Mouse (Mus musculus) megakaryocyte, embryonic 14.5 days (primary cell): ENCODE data around the gene Teddm2. TPM values are rescaled to one million over a fixed set of nuclear protein-coding genes. Genes with fewer than 3 reads are reported as not detected.

Experiments
- H3K27me3 ChIP-seq: replicated peaks from 2 replicates; pipeline ENCODE3; 2012; ENCODE audit warnings: inconsistent platforms
- H3K36me3 ChIP-seq: replicated peaks from 2 replicates; pipeline ENCODE3; 2012; ENCODE audit warnings: low read length, inconsistent platforms, mixed read lengths
- H3K4me1 ChIP-seq: 2 replicates; pipeline ENCODE4 v1.6.1; 2012; ENCODE audit warnings: inconsistent platforms
- H3K4me3 ChIP-seq: replicated peaks from 2 replicates; pipeline ENCODE3; 2012; ENCODE audit warnings: moderate library complexity, mild to moderate bottlenecking, inconsistent platforms
- H3K9me3 ChIP-seq: 2 replicates; pipeline ENCODE4 v1.6.1; 2012; ENCODE audit warnings: inconsistent platforms
- FLI1 ChIP-seq: IDR thresholded peaks from 2 replicates; pipeline ENCODE4 v1.6.1; 2012; ENCODE audit warnings: low read length, inconsistent platforms, mixed read lengths
- GATA1 ChIP-seq: IDR thresholded peaks from 3 replicates; pipeline ENCODE4 v1.6.1; 2012; ENCODE audit warnings: mixed read lengths, low read length, inconsistent platforms, borderline replicate concordance
- polyA plus RNA-seq: library from polyadenylated mRNA; stranded (reverse); fragments of >175 nt; gene quantifications from 2 replicates; pipeline ENCODE4 v1.2.3, GENCODE M21; 2012; ENCODE audit warnings: low replicate concordance; ENCODE audit not compliant: insufficient read depth

Teddm2 gene
- polyA plus RNA-seq, 1 experiment: 0.59 TPM

GRCm38 (mm10) chr1:153846420-153846819 is 53.6 kb downstream of the Teddm2 start:
- TF ChIP-seq FLI1: no peak
- TF ChIP-seq GATA1: no peak
- no peaks in the 10 kb centered on the region for H3K36me3 ChIP-seq
- peaks cover 4% of the 10 kb centered on the region for H3K27me3 ChIP-seq
- no peak overlapping the region for H3K4me3 ChIP-seq
- peaks cover 5% of the 10 kb centered on the region; the same call in 1 of the 2 replicates for H3K4me1 ChIP-seq
- no peaks in the 10 kb centered on the region for H3K9me3 ChIP-seq

GRCm38 (mm10) chr1:153844042-153844441 is 56.0 kb downstream of the Teddm2 start, which contains the start of gene Rgsl1:
Gene Rgsl1, minus strand, starts transcription at chr1:153844142.
- no peaks in the 10 kb centered on the region for H3K36me3 ChIP-seq
- H3K4me1 ChIP-seq: peaks cover 5% of the 10 kb centered on the region; the same call in 1 of the 2 replicates
- TF ChIP-seq FLI1 (no peak), GATA1 (no peak)
- peaks cover 3% of the 10 kb centered on the region; the same call in 1 of the 2 replicates for H3K9me3 ChIP-seq
- H3K27me3 ChIP-seq: peaks cover 2% of the 10 kb centered on the region
- no peak within 1 kb of the TSS for H3K4me3 ChIP-seq

DNA sequence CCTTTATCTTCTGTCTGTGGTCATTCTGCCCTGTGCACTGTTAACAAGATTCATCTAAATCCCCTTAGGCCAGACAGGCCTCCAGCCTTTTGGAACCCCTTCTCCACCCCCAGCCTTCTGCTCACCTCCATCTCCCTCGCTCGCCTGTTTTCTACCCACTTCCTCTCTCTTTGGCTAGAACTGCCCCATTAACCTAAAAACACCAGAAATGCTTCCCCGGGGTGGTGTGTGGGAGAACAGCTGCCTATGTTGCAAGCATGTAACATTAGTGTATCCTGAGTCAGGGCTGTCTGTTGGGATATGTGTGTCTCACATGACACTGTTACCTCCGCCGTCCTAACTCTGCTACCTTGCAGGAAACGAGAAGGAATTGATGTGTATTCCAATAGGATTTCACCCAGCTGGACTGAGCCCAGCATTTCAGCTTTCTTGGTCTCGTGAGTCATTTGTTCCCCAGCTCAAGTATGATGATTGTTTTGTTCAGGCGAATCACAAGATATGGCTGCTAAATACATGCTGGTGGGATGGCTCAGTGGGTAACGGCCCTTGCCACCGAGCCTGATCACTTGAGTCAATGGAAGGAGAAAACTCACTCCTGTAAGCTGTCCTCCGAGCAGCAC is 57.8 kb downstream of the Teddm2 start:
- H3K27me3 ChIP-seq: no peaks in the 10 kb centered on the region
- peaks cover 3% of the 10 kb centered on the region; the same call in 1 of the 2 replicates for H3K9me3 ChIP-seq
- no peaks in the 10 kb centered on the region for H3K36me3 ChIP-seq
- TF ChIP-seq FLI1 (no peak), GATA1 (no peak)
- H3K4me1 ChIP-seq: peaks cover 5% of the 10 kb centered on the region; the same call in 1 of the 2 replicates
- H3K4me3 ChIP-seq: no peak overlapping the region

DNA sequence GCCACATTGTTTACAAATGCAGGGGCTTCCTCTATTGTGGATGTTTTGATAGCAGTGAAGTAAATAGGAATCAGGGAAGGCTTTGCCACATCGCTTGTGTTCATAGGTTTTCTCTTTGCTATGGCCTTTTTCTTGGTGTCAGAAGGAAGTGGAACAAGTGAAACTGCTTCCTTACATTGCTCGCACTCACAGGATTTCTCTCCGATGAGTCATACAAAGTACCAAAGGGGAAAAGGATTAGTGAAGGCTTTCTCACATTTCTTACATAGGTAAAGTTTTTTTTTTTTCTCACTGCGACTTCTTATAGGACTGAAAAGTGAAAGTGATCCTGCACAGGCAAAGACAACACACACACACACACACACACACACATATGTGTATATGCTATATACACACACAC is 64.0 kb downstream of the Teddm2 start:
- TF ChIP-seq FLI1 (no peak), GATA1 (no peak)
- Histone ChIP-seq H3K27me3 (no peaks in the 10 kb centered on the region), H3K36me3 (no peaks in the 10 kb centered on the region), H3K4me3 (no peak overlapping the region), H3K4me1 (no peaks in the 10 kb centered on the region), H3K9me3 (peaks cover 3% of the 10 kb centered on the region; the same call in 1 of the 2 replicates)

GRCm38 (mm10) chr1:153830746-153831145 is 69.3 kb downstream of the Teddm2 start:
- TF ChIP-seq FLI1 (no peak), GATA1 (no peak)
- peaks cover 7% of the 10 kb centered on the region for H3K9me3 ChIP-seq
- H3K36me3 ChIP-seq: no peaks in the 10 kb centered on the region
- no peaks in the 10 kb centered on the region for H3K27me3 ChIP-seq
- H3K4me3 ChIP-seq: no peak overlapping the region
- H3K4me1 ChIP-seq: no peaks in the 10 kb centered on the region

GRCm38 (mm10) chr1:153820216-153820615 is 79.8 kb downstream of the Teddm2 start:
- H3K27me3 ChIP-seq: peaks cover 2% of the 10 kb centered on the region
- H3K4me3 ChIP-seq: no peak overlapping the region
- H3K36me3 ChIP-seq: no peaks in the 10 kb centered on the region
- TF ChIP-seq FLI1: no peak
- TF ChIP-seq GATA1: no peak
- H3K4me1 ChIP-seq: no peaks in the 10 kb centered on the region
- peaks cover 33% of the 10 kb centered on the region for H3K9me3 ChIP-seq

- Histone ChIP-seq H3K36me3 (no peaks in the 10 kb centered on the region), H3K27me3 (no peaks in the 10 kb centered on the region), H3K4me1 (peaks cover 4% of the 10 kb centered on the region), H3K4me3 (no peak overlapping the region), H3K9me3 (peaks cover 18% of the 10 kb centered on the region)
- TF ChIP-seq GATA1 (no peak), FLI1 (no peak)
These were observed 85.8 kb downstream of the Teddm2 start for GRCm38 (mm10) chr1:153814278-153814677.

DNA sequence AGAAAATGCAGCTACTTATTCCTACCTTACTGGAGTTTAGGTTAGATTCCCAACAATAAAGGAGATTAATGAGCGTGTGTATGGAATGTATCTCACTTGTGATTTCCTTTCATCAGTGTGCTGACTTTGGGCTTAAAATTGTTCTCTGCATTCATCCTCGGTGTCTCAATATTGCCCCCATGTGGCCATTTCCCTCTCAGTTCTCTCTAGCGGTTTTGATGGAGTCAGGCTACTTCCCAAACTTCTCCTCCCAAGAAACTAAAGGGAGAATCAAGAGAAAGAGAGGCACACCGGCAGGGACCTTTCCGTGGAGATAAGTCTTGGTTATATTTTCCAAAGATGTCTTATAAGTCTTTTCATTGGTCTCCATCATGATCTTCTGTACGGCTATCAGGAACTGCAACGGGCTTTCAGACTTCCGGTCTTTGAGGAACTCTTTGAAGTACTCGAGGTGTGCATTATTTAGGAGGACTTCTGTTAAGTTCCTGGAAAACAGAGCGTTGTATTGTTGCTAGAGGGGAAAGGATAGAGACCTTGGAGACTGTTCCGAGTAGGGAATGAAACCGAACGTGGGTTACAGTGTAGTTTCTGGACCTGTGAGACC is 92.5 kb downstream of the Teddm2 start:
- peak overlapping the region; percentile 78 for H3K4me3 ChIP-seq

DNA sequence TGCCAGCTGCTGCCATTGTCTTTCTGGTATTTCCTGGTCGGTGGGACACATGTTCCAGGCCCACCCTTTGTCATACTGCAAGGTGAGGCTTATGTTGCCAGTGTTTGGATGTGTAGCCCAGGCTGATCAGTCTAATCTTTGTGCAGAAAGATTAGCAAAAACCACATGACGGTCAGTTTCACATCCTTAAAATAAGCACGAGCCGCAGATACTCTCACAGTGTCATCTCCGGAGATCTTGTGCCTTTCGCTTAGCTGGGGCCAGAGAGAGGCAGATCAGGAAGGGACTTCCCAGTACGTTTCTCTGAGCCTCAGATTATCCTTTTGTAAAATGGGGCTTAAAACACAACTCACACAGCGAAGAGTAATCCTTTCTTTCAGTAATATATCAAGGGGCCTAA is 96.5 kb downstream of the Teddm2 start:
- no peak for TF ChIP-seq GATA1
- TF ChIP-seq FLI1: no peak
- Histone ChIP-seq H3K9me3 (no peaks in the 10 kb centered on the region), H3K27me3 (no peaks in the 10 kb centered on the region), H3K4me1 (peaks cover 11% of the 10 kb centered on the region), H3K4me3 (no peak overlapping the region), H3K36me3 (no peaks in the 10 kb centered on the region)

More for the DNA sequence above, 92.5 kb downstream of the Teddm2 start:
- TF ChIP-seq FLI1 (no peak), GATA1 (no peak)
- no peaks in the 10 kb centered on the region for H3K36me3 ChIP-seq
- no peaks in the 10 kb centered on the region for H3K9me3 ChIP-seq
- no peaks in the 10 kb centered on the region for H3K27me3 ChIP-seq
- peaks cover 8% of the 10 kb centered on the region for H3K4me1 ChIP-seq

- peaks cover 11% of the 10 kb centered on the region for H3K4me1 ChIP-seq
- no peak for TF ChIP-seq FLI1
- no peak for TF ChIP-seq GATA1
- H3K9me3 ChIP-seq: no peaks in the 10 kb centered on the region
- H3K4me3 ChIP-seq: no peak overlapping the region
- H3K27me3 ChIP-seq: no peaks in the 10 kb centered on the region
- no peaks in the 10 kb centered on the region for H3K36me3 ChIP-seq
These were observed 97.3 kb downstream of the Teddm2 start for GRCm38 (mm10) chr1:153802691-153803090.

Other genes with a start within 250 kb of the Teddm2 start
- gene Rgs8, start 247.2 kb downstream of the Teddm2 start, polyA plus RNA-seq: 0.04 TPM in 1 of 2 replicates, not detected in the other
- gene Rgs16, start 159.9 kb downstream of the Teddm2 start, polyA plus RNA-seq: not detected in 2 replicates
- gene Rnasel, start 150.8 kb downstream of the Teddm2 start, polyA plus RNA-seq: 2.3 and 3.2 TPM in 2 replicates
- not detected in 2 replicates for gene Rgsl1, start 56.1 kb downstream of the Teddm2 start, polyA plus RNA-seq
- not detected in 2 replicates for gene Teddm1b, start 25.9 kb downstream of the Teddm2 start, polyA plus RNA-seq
- gene Teddm1a, start 8.5 kb downstream of the Teddm2 start, polyA plus RNA-seq: not detected in 2 replicates
- 15.1 and 68.1 TPM in 2 replicates for gene Glul, start 284 bp downstream of the Teddm2 start, polyA plus RNA-seq